In the genomic region with DNA sequence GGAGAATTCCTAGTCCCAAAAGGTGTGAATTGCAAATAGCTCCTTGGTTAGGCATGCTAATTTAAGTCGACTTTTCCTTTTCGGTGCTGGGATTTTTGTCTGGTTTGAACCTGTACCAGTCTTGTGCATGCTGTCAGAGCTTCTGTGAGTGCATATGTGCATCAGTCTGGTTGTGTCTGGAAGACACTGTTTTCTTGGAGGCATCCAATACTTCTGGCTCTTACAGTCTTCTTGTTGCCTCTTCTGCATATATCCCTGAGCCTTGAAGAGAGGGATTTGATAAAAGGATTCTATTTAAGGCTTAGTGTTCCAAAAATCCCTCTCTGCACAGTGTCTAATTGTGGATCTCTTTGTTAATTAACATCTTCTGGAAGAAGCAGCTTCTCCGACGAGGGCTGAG, we compare ENCODE assay signal across 21 mouse cellular contexts. TPM values are rescaled to one million over a fixed set of nuclear protein-coding genes. Genes with fewer than 3 reads are reported as not detected.
"Had no signal": no experiment of that assay in that cellular context is flagged by ENCODE, and none has a peak within 500 bp of the region (broad histone marks: within the 10 kb centered on the region; RNA-seq: fewer than 3 reads in every experiment).

No protein-coding gene starts in this region.

- H3K4me3 ChIP-seq: kidney, embryonic 15.5 days; limb, embryonic 13.5 days; liver, embryonic 15.5 days; midbrain, embryonic 10.5 days; myocyte; neural tube, embryonic 15.5 days had no signal

- DNase-seq: kidney, adult 2 months; kidney, postnatal 14 days; left cerebral cortex, postnatal 4 days; lung, adult 2 months; lung, postnatal 36 days; midbrain, embryonic 14.5 days; thymus, adult 18-20 months; thymus, postnatal 14 days had no signal

- H3K27ac ChIP-seq: kidney, embryonic 15.5 days; limb, embryonic 13.5 days; liver, embryonic 15.5 days; midbrain, embryonic 10.5 days; neural tube, embryonic 15.5 days; stomach, postnatal 0 days had no signal

RNA-seq across cellular contexts. Expression of a gene that starts 5.2 kb away (rescaled TPM):
- total RNA-seq: liver, adult 2 months; megakaryocyte progenitor cell, adult 5-6 weeks had no signal
- polyA plus RNA-seq: intestine, embryonic 16.5 days; kidney, adult 2 months; kidney, embryonic 15.5 days; large intestine, adult 2 months; limb, embryonic 13.5 days; liver, adult 2 months; liver, embryonic 15.5 days; lung, adult 2 months; lung, postnatal 0 days; stomach, postnatal 0 days had no signal

RNA-seq across cellular contexts. Expression of a gene that starts 28.2 kb away (rescaled TPM):
- total RNA-seq: liver, adult 2 months; megakaryocyte progenitor cell, adult 5-6 weeks had no signal
- polyA plus RNA-seq: liver, embryonic 15.5 days; myocyte had no signal

RNA-seq across cellular contexts. Expression of a gene that starts 39.1 kb away (rescaled TPM):
- total RNA-seq: left cerebral cortex, postnatal 4 days; liver, adult 2 months; megakaryocyte progenitor cell, adult 5-6 weeks had no signal
- polyA plus RNA-seq: kidney, embryonic 15.5 days; liver, adult 2 months; lung, adult 2 months; lung, postnatal 0 days; midbrain, embryonic 10.5 days; midbrain, embryonic 14.5 days; myocyte; neural tube, embryonic 11.5 days; neural tube, embryonic 15.5 days had no signal
